In the genomic region with DNA sequence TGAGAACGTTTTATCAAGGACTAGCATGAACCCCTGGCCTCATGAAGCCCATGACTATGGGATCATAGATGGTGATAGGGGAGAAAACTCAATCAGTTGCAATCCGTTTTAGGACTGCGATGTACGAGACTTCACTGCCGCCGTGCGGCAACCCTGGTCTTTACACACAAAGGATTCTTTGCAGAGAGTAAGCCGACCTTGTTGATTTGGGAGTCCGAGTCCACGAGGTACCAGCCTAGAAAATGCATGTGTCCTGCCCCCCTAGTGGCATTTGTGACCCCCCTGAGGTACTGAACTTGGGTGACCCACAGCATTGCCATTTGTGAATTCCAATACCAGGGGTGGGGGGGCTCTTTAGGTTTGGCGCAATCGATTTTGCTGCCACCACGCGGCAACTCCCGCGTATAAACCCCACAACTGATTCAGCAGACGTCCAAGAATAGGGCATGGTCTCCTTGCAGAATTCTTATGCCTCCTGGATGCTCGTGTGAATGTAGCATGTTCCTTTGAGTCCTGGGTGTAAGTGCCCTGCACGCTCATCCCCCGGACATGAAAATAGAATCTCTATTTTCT, we compare ENCODE assay signal across 8 mouse cellular contexts. TPM values are rescaled to one million over a fixed set of nuclear protein-coding genes. Genes with fewer than 3 reads are reported as not detected.
DNase-seq lines count a peak whose midpoint lies in the region; ATAC-seq and TF ChIP-seq lines count a peak whose summit lies in the region.

No protein-coding gene starts in this region.

- peak; percentile 47 for TF ChIP-seq CTCF in left cerebral cortex, adult 2 months (IDR thresholded peaks at IDR 0.05)

- no peak overlapping the region for H3K27ac ChIP-seq in forebrain, embryonic 12.5 days
- no peak overlapping the region for H3K27ac ChIP-seq in hindbrain, embryonic 13.5 days
- H3K27ac ChIP-seq in left cerebral cortex, adult 2 months: no peak overlapping the region

- peak; percentile 53 for DNase-seq in gastrocnemius, postnatal 10 days
- DNase-seq in gastrocnemius, adult 18-20 months (ENCODE audit: low spot score): no peak
- DNase-seq in c-Kit-positive CD71-positive TER-119-negative erythroid progenitor cells, embryonic 14.5 days (ENCODE audit: low read depth): peak; percentile 11
- peak; percentile 23 to 50 for DNase-seq in left cerebral cortex, adult 2 months (ENCODE audit: extremely low spot score in 1 of 2, low spot score in 2 of 2)
- DNase-seq in mesoderm, embryonic 11.5 days (ENCODE audit: low read depth, low spot score): peak; percentile 75
- peak; percentile 13 to 16 for DNase-seq in spleen, postnatal 36 days (ENCODE audit: low spot score in 2 of 2)

- H3K27me3 ChIP-seq in forebrain, embryonic 12.5 days: peaks cover 17% of the 10 kb centered on the region; the same call in 1 of the 2 replicates
- H3K27me3 ChIP-seq in hindbrain, embryonic 13.5 days: peaks cover 13% of the 10 kb centered on the region; the same call in 1 of the 2 replicates

- no peak overlapping the region for H3K9ac ChIP-seq in forebrain, embryonic 12.5 days
- no peak overlapping the region for H3K9ac ChIP-seq in hindbrain, embryonic 13.5 days

- peak overlapping the region; percentile 23; the same call in 1 of the 2 replicates for H3K4me3 ChIP-seq in forebrain, embryonic 12.5 days (replicated peaks)
- H3K4me3 ChIP-seq in hindbrain, embryonic 13.5 days: peak overlapping the region; percentile 27
- H3K4me3 ChIP-seq in left cerebral cortex, adult 2 months: peak overlapping the region; percentile 14; the same call in 1 of the 2 replicates

- peaks cover 13% of the 10 kb centered on the region; the same call in 1 of the 2 replicates for H3K4me1 ChIP-seq in forebrain, embryonic 12.5 days
- H3K4me1 ChIP-seq in hindbrain, embryonic 13.5 days (replicated peaks): 0 out of 2 replicates have a peak, but pooled peaks cover 7% of the 10 kb centered on the region

- peaks cover 25% of the 10 kb centered on the region; the same call in 1 of the 2 replicates for H3K9me3 ChIP-seq in forebrain, embryonic 12.5 days
- H3K9me3 ChIP-seq in hindbrain, embryonic 13.5 days: 0 out of 2 replicates have a peak, but pooled peaks cover 13% of the 10 kb centered on the region

- peak overlapping the region; percentile 42 for H3K4me2 ChIP-seq in forebrain, embryonic 12.5 days
- H3K4me2 ChIP-seq in hindbrain, embryonic 13.5 days: peak overlapping the region; percentile 59

- WGBS in forebrain, embryonic 12.5 days: 50% methylated on average over 20 of the region's 20 CpGs
- WGBS in hindbrain, embryonic 13.5 days: 52% methylated on average over 20 of the region's 20 CpGs

- H3K36me3 ChIP-seq in forebrain, embryonic 12.5 days (replicated peaks): no peaks in the 10 kb centered on the region
- no peaks in the 10 kb centered on the region for H3K36me3 ChIP-seq in hindbrain, embryonic 13.5 days

- intact Hi-C loops in left cerebral cortex, adult 2 months (cut with DNase I): loop anchor here (1.0 to 2.0 kb wide), 2 partner anchors 43 to 247 kb away; no protein-coding TSS in a partner anchor

- ATAC-seq in forebrain, embryonic 12.5 days (ENCODE audit: low FRiP score): 0 out of 2 replicates have a peak, but pooled peaks have one; percentile 21
- ATAC-seq in hindbrain, embryonic 13.5 days (ENCODE audit: low FRiP score): no peak

RNA-seq across cellular contexts. Expression of a gene that starts 49.3 kb away (rescaled TPM):
- 1 to 10 TPM; 6.4 to 7.2 TPM for total RNA-seq in gastrocnemius, postnatal 10 days (2021)
- total RNA-seq in gastrocnemius, adult 18-20 months (2021): 1 to 10 TPM; 1.7 to 1.9 TPM
- 10.8 and 15.9 TPM in 2 replicates for polyA plus RNA-seq in forebrain, embryonic 12.5 days (2016; fragmentation: Nextera tagmentation; extraction: Ambion mirVana)
- polyA plus RNA-seq in hindbrain, embryonic 13.5 days (2015; fragmentation: Nextera tagmentation; extraction: Ambion mirVana): 16.9 and 19.5 TPM in 2 replicates
- 1 to 10 TPM; 4.7 to 6.7 TPM for total RNA-seq in left cerebral cortex, adult 2 months (2021)
